Mouse (Mus musculus) layer of hippocampus, postnatal 10 days (tissue): ENCODE data around the gene Myl9. TPM values are rescaled to one million over a fixed set of nuclear protein-coding genes. Genes with fewer than 3 reads are reported as not detected.

Experiments
- total RNA-seq, 2 experiments: library from RNA; stranded (reverse); gene quantifications; 2 replicates each; pipeline ENCODE4 v1.2.3; 2021

Gene Myl9
- total RNA-seq, 2 experiments from 2014 or later, result 21.4 to 23.4 TPM

Other genes with a start within 250 kb of the Myl9 start
- gene Aar2, start 227.8 kb upstream of the Myl9 start, total RNA-seq, result 10 to 100 TPM; 30.4 to 33.5 TPM
- gene Dlgap4, start 161.7 kb upstream of the Myl9 start, total RNA-seq, result 100 to 1,000 TPM; 220 to 257 TPM
- gene Tgif2, start 64.6 kb downstream of the Myl9 start, total RNA-seq, result 1 to 10 TPM; 5.0 to 5.6 TPM
- 1 to 10 TPM; 3.6 to 3.8 TPM for gene 4930518I15Rik, start 82.5 kb downstream of the Myl9 start, total RNA-seq
- gene Rab5if, start 87.7 kb downstream of the Myl9 start, total RNA-seq, result 100 to 1,000 TPM; 117 to 127 TPM
- under 1 TPM; 0.23 to 0.25 TPM for gene Sla2, start 111.8 kb downstream of the Myl9 start, total RNA-seq
- gene Ndrg3, start 216.6 kb downstream of the Myl9 start, total RNA-seq, result 100 to 1,000 TPM; 360 to 416 TPM
- gene Dsn1, start 231.7 kb downstream of the Myl9 start, total RNA-seq, result 1 to 10 TPM; 5.2 to 8.3 TPM